Mouse (Mus musculus): Measurements from ENCODE around the gene Vwa7.

DNA sequence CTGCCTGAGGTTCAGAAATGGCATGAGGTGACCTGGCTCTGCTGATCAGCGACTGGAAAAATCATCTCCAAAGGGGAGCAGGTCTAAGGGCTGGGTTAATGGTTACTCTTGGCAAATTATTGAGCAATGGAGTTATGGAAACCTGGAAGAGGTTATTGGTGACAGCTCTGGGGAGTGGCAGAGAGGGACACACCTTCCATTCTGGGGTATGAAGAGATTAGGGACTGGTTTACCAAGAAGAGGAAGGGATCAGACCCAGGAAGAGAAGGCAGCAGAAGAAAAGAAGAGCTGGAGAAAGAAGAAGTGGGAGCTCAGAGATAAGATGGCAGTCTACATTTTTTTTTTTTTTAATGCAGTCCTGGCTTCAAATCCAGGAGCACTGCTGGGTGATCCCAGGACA lies 31.3 kb downstream of the Vwa7 start:
- TF ChIP-seq POLR2A (IDR thresholded peaks at IDR 0.05; ENCODE audit: insufficient read length, low read depth) (no peak), MAX (IDR thresholded peaks at IDR 0.05; ENCODE audit: low read depth) (no peak), USF1 (IDR thresholded peaks at IDR 0.05; ENCODE audit: low read depth) (no peak), MYOG (IDR thresholded peaks at IDR 0.05; ENCODE audit: control insufficient read depth in 1 of 3, insufficient read depth in 1 of 3, insufficient read length in 2 of 3, low read depth in 2 of 3) (no peak), POLR2AphosphoS2 (IDR thresholded peaks at IDR 0.05; ENCODE audit: insufficient read length, low read depth) (no peak), CEBPB (IDR thresholded peaks at IDR 0.05; ENCODE audit: insufficient read depth, poor library complexity, severe bottlenecking) (no peak), MYOD1 (IDR thresholded peaks at IDR 0.05; ENCODE audit: control insufficient read depth in 1 of 3, insufficient read length in 2 of 3, low read depth in 2 of 3) (no peak), E2F4 (IDR thresholded peaks at IDR 0.05; ENCODE audit: insufficient read depth) (no peak)

Data from myocyte (in vitro differentiated cells).